Mouse (Mus musculus): ENCODE measurements around the gene Olfr1496. TPM values are rescaled to one million over a fixed set of nuclear protein-coding genes. Genes with fewer than 3 reads are reported as not detected.

Gene Olfr1496
- polyA plus RNA-seq, 1 experiment, result not detected

Other genes with a start within 250 kb of the Olfr1496 start
- not detected in 2 replicates for gene Olfr1480, start 250.0 kb upstream of the Olfr1496 start, polyA plus RNA-seq (2012; ENCODE audit: insufficient read depth, insufficient read length, missing spikeins)
- gene Olfr1484, start 194.4 kb upstream of the Olfr1496 start, polyA plus RNA-seq (2012; ENCODE audit: insufficient read depth, insufficient read length, missing spikeins), result not detected in 2 replicates
- gene Olfr1487, start 160.5 kb upstream of the Olfr1496 start, polyA plus RNA-seq (2012; ENCODE audit: insufficient read depth, insufficient read length, missing spikeins), result not detected in 2 replicates
- gene Olfr1489, start 146.3 kb upstream of the Olfr1496 start, polyA plus RNA-seq (2012; ENCODE audit: insufficient read depth, insufficient read length, missing spikeins), result 0.08 TPM in 1 of 2 replicates, not detected in the other
- gene Olfr1490, start 126.8 kb upstream of the Olfr1496 start, polyA plus RNA-seq (2012; ENCODE audit: insufficient read depth, insufficient read length, missing spikeins), result not detected in 2 replicates
- not detected in 2 replicates for gene Olfr1491, start 80.6 kb upstream of the Olfr1496 start, polyA plus RNA-seq (2012; ENCODE audit: insufficient read depth, insufficient read length, missing spikeins)
- not detected in 2 replicates for gene Olfr1493-ps1, start 54.6 kb upstream of the Olfr1496 start, polyA plus RNA-seq (2012; ENCODE audit: insufficient read depth, insufficient read length, missing spikeins)
- not detected in 2 replicates for gene Olfr1494, start 38.1 kb upstream of the Olfr1496 start, polyA plus RNA-seq (2012; ENCODE audit: insufficient read depth, insufficient read length, missing spikeins)
- gene Olfr1495, start 13.3 kb upstream of the Olfr1496 start, polyA plus RNA-seq (2012; ENCODE audit: insufficient read depth, insufficient read length, missing spikeins), result not detected in 2 replicates
- gene Olfr1497, start 20.3 kb downstream of the Olfr1496 start, polyA plus RNA-seq (2012; ENCODE audit: insufficient read depth, insufficient read length, missing spikeins), result not detected in 2 replicates
- not detected in 2 replicates for gene Olfr1499, start 41.6 kb downstream of the Olfr1496 start, polyA plus RNA-seq (2012; ENCODE audit: insufficient read depth, insufficient read length, missing spikeins)
- not detected in 2 replicates for gene Olfr1500, start 52.6 kb downstream of the Olfr1496 start, polyA plus RNA-seq (2012; ENCODE audit: insufficient read depth, insufficient read length, missing spikeins)
- not detected in 2 replicates for gene Olfr1501, start 72.8 kb downstream of the Olfr1496 start, polyA plus RNA-seq (2012; ENCODE audit: insufficient read depth, insufficient read length, missing spikeins)
- not detected in 2 replicates for gene Olfr1502, start 83.9 kb downstream of the Olfr1496 start, polyA plus RNA-seq (2012; ENCODE audit: insufficient read depth, insufficient read length, missing spikeins)
- not detected in 2 replicates for gene Olfr1504, start 120.0 kb downstream of the Olfr1496 start, polyA plus RNA-seq (2012; ENCODE audit: insufficient read depth, insufficient read length, missing spikeins)
- not detected in 2 replicates for gene Olfr1505, start 135.7 kb downstream of the Olfr1496 start, polyA plus RNA-seq (2012; ENCODE audit: insufficient read depth, insufficient read length, missing spikeins)